Mouse (Mus musculus): ENCODE measurements around the gene Lmntd1.

DNA sequence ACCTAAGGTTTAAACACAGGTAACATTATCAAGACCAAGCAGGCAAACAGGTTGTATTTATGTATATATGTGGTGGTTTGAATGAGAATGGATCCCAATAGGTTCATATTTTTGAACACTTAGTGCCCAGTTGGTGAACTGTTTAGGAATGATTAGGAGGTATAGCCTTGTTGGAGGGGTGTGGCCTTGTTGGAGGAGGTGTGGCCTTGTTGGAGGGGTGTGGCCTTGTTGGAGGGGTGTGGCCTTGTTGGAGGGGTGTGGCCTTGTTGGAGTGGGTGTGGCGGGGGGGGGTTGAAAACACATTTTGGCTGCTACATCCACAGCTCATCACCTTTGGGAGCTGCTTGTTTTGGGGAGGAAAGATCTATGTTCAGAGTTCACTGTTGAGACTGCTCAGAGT is 270.7 kb downstream of the Lmntd1 start:
- no peak for TF ChIP-seq CTCF (IDR thresholded peaks at IDR 0.05; ENCODE audit: insufficient read depth, low read depth, low read length)
- TF ChIP-seq POLR2A (IDR thresholded peaks at IDR 0.05; ENCODE audit: insufficient read depth, low read depth, low read length), result no peak

All from olfactory bulb, adult 2 months (tissue).